Mouse (Mus musculus): ENCODE results near the gene Secisbp2.
"Not testable (repeated sequence)": the region's sequence is repeated elsewhere in the genome, so short reads cannot be mapped to it uniquely, and the experiment has no call there.

The Secisbp2 gene

DNA sequence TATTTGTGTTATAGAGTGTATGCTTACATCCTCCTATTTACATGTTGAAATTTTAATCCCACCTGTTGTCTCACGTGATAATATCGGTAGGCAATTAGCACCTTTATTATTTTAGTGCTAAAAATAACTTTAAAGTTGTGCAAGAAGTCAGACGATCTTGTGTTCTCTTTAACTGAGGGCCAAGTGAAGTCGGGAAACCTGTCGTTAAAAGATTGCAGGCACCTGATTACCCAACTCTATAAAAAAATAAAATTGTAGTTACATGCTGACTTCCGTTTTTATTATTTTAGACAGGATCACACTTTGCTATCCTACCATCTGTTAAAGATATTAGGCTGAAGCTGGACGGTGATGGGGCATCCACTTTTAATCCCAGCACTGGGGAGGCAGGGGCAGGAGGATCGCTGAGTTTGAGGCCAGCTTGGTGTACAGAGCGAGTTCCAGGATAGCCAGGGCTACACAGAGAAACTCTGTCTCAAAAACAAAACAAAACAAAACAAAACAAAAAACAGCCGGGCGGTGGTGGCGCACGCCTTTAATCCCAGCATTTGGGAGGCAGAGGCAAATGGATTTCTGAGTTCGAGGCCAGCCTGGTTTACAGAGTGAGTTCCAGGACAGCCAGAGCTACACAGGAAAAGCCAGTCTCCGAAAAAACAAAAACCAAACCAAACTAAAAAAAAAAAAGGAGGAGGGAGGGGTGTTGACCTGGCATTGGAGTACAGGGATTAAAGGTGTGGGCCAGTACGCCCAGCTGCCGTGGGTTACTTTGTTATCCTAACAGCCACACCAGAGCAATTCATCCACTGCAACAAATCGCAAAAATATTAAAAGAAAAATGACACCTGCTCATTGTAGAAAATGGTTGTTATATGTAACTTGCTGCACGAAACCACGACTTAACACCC, 7.3 kb upstream of the Secisbp2 start:
- peak in 1 of 2 experiments; percentile 6 for DNase-seq (ENCODE audit: low spot score in 2 of 2)

DNA sequence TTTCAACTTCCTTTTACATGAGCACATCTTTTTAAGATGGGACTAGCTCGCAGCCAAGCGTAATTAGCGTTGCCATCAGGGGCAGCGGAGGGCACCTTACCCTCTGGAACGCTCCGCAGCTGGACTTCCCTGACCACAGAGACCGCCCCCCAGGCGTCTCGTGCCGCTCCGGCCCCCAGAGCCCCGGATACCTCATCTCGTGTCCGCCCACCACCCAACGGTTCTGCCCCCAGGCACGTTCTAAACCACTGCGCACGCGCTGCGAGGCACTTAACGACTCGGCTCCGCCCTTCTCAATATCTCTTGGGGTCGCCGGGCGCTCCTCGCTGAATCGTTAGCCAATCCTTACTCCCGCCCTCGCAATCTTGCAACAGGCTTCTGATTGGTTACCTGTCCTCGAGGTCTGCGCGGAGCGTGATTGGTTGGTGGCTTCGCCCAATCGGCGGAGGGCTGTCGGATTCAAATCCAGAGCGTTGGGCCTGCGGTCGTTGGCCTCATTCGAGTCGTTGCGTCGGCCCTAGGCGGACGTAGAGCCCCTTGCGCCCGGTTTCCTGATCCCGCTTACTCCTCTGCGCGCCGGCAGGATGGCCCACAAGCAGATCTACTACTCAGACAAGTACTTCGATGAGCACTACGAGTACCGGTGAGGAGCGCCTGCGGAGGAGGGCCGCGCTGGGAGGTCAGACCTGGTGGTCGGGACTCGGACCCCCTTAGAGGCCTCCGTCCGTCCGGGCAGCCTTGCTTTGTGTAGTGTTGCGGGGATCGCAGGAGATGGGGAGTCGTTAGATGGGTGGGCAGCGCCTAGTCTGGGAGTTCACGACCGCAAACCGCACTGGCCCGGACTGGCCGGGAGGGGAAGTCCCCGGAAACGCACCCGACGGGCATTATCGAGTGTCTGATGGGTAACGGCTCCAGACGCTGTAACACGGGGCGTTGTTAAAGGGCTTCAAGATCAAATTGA, 6.4 kb upstream of the Secisbp2 start, which contains the start of gene Cks2:
Gene Cks2 (plus strand): TSS at position 404 of the 961 bp plus-strand sequence.
- peak; percentile 97 to 98 for DNase-seq (ENCODE audit: low spot score in 2 of 2)

- no peak for DNase-seq (ENCODE audit: low spot score in 2 of 2)
These were observed 5.6 kb upstream of the Secisbp2 start for GRCm38 (mm10) chr13:51645872-51646271.

GRCm38 (mm10) chr13:51646362-51647027, 5.0 kb upstream of the Secisbp2 start:
- DNase-seq (ENCODE audit: low spot score in 2 of 2): no peak

GRCm38 (mm10) chr13:51647770-51648169, 3.7 kb upstream of the Secisbp2 start:
- DNase-seq (ENCODE audit: low spot score in 2 of 2): no peak

- no peak for DNase-seq (ENCODE audit: low spot score in 2 of 2)
These were observed 3.3 kb upstream of the Secisbp2 start for GRCm38 (mm10) chr13:51648237-51648636.

DNA sequence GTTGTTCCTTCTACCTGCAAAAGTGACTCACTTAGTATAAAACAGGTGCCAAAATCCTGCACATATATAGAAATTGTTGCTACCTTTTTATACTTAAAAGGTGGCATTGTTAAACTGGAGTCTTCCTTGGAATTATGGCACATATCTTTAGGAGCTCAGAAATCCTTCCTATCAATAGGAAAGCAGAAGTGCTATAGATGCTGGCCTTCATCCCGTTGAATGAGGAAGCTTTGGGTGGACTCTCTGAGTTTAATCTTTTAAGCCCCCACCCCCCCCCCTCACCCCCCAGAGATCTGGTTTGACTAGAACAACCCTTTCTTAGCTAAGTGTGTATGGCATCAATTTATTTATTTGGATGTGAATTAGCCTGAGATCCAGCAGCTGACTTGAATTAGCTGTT, 1.8 kb upstream of the Secisbp2 start:
- no peak for DNase-seq (ENCODE audit: low spot score in 2 of 2)

DNA sequence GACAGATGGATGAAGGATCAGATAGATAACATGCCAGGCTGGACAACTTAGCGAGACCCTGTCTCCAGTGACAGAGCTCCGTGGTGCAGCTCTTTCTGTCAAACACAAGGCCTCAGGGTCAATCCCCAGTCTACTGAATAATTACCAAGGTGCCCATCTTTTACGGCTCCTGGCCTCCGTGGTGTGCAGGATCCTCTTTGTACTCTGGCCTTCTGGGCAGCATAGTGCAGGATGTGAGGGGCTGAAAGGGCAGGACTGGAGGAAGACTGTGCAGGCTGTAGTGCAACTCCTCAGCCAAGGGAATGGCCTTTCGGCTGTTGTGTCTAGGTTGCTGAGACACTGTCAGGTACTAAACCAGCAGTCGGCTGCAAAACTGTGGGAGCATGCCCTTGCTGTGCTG, 1.7 kb downstream of the Secisbp2 start:
- DNase-seq (ENCODE audit: low spot score in 2 of 2): no peak

DNA sequence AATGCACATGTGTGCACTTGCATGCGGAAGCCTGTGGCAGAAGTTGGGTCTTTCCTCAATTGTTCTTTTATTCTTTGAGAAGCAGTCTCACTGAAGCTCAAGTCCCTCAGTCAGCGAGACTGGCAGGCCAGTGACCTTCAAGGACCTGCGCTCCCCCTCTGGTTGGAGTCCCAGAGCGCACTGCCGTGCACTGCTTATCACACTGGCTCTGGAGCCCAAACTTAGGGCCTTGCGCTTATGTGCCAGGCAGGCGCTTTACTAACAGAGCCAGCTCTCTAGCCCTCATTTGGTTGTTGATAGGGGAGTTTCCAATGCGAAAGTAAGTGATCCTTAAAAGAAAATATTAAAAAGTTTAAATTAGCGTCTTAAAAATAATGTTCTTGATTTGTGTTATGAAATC, 2.5 kb downstream of the Secisbp2 start:
- DNase-seq (ENCODE audit: low spot score in 2 of 2): no peak

DNA sequence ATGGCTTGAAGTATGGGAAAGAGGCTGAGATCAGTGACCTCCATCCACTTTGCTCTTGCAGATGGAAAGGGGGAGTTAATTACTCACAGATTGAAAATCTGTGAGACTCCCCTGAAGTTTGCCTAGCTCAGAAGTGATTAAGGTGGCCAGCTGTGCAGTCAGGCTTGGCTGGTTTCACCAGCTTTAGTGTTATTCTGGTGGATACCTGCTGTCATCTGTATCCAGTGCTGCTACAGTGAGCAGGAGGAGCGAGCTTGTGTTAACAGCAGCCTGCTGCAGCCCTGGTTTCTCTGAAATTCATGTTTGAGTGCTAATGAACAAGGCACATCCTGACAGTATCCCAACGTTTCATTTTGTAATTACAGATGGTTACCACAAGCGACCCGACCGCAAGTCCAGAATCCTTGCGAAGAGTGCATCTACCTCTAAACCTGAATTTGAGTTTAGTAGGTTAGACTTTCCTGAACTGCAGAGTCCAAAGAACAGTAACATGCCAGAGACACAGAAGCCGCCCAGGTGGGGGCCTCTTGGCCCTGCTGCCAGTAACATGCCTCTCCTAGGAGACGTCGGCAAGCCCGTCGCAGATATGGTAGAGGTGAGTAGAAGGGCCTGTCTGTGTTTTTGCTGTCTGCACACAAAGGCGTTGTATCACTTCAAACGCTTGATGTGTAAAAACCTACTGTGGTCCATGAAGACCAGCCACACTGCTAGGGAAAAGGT, 5.2 kb downstream of the Secisbp2 start:
- DNase-seq (ENCODE audit: low spot score in 2 of 2): no peak

DNA sequence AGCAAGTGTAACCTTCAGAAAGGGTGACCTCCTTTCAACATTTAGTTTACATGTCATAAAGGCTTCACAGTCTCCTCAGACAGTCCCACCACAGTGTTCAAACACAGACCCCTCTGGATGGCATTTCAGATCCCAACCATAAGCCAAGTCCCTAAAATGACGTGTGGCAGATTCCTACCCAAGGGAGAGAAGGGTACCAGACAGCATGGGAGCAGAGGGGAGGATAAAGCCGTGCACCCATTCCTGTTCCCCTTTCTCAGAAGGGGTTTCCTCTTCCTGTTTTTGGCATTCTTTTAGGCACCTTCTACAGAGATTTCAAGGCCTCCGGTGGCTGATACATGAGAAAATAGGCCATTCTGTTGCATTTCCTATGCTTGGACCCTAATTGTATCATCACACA, 6.6 kb downstream of the Secisbp2 start:
- no peak for DNase-seq (ENCODE audit: low spot score in 2 of 2)

GRCm38 (mm10) chr13:51659573-51659972, 8.1 kb downstream of the Secisbp2 start:
- no peak for DNase-seq (ENCODE audit: low spot score in 2 of 2)

DNA sequence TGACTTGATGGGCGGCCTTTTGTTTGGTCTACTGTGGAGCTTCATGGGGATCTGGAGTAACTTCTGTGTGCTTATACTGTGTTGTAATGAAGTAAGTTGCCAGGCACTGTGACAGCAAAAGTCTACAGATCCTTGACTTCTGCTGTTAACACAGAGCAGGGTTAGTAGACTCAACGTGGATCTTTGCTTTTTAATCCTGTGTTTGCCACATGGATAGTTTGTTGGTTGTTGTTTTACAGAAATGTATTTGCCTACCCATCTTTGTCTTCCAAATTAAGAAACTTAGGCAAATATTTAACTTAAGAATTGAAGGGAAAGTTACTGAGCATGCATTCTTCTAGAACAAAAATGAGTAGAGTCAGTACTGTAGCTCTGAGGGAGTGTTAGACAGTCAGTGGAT, 12.1 kb downstream of the Secisbp2 start:
- DNase-seq (ENCODE audit: low spot score in 2 of 2): no peak

GRCm38 (mm10) chr13:51668195-51668594, 16.7 kb downstream of the Secisbp2 start:
- not testable (repeated sequence) for DNase-seq (ENCODE audit: low spot score in 2 of 2)

- DNase-seq (ENCODE audit: low spot score in 2 of 2): no peak
These were observed 25.1 kb downstream of the Secisbp2 start for GRCm38 (mm10) chr13:51676641-51677040.

DNA sequence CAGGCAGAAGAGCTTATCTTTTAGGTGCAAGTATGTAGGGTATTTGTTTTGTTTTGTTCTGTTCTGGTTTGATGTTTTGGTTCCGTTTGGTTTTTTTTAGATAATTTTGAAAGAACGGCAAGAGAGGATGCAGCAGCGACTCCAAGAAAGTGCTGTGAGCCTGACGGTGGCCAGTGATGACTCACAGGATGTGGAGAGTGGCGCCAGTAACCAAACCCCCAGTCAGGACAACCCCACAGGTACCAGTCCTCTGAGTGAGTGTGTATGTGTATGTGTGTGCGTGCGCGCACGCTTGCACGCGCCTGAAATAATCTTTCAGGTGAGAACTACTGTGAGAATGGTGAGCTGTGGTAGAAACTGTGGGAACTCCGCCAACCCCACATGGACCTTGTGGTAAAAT, 25.5 kb downstream of the Secisbp2 start:
- no peak for DNase-seq (ENCODE audit: low spot score in 2 of 2)

DNA sequence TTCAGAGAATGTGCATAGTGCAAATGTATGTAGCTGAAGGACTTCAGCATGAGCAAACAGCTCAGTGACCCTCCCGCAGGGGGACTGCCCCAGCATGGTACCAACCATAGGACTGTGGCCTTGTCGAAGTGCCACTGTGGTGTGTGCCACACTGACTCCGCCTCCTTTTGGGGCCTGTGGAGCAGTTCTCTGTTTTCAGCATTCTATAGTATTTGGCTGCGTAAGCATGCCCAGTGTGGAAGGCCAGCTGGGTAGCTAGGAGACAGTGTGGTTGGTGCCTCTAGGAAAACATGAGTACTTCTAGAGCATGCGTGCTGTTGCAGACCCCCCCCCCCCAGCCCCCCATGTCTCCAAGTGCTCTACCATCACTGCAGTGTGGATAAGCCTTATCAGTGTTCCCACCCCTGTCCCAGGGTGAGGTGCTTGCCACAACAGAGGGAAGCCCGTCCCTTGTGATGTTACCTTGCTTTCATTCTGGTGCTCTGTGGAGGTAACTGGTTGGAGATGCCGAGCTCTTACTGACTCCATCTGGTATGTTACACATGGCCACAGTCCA, 26.2 kb downstream of the Secisbp2 start:
- DNase-seq (ENCODE audit: low spot score in 2 of 2): no peak

DNA sequence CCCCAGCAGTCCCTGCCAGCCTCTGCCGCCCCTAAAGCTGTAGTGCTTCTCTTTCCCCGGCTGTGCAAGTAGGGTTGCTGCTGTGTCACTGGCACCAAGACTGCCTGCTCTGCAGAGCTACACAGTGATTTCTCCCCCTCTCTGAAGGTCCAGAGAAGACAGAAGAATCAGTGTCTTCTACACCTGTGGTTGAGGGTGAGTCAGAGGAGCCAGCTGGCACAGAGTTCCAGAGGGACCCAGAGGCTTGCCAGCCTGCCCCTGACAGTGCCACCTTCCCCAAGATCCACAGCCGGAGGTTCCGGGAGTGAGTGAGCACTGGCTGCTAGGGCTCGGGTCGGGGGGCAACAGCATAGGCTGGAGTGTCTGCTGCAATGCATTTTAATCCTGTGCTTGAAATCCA, 27.2 kb downstream of the Secisbp2 start:
- no peak for DNase-seq (ENCODE audit: low spot score in 2 of 2)

DNA sequence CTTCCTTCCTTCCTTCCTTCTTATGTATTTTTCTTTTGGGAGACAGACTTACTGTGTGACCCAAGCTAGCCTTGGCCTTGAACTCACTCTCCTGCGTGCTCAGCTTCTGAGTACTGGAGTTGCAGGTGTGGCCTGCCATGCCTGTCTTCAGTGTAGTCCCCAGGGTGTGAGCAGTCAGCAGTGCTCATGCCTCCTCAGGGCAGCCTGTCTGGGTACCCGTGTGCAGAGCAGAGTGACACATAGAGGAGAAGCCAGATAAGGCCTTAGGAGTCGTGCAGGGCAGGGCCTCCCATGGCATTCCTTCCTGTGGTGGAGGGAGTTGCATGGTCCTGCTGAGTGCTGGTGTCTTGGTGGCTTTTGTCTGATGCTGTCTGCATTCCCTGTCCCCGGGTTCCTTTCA, 27.8 kb downstream of the Secisbp2 start:
- DNase-seq (ENCODE audit: low spot score in 2 of 2): no peak

DNA sequence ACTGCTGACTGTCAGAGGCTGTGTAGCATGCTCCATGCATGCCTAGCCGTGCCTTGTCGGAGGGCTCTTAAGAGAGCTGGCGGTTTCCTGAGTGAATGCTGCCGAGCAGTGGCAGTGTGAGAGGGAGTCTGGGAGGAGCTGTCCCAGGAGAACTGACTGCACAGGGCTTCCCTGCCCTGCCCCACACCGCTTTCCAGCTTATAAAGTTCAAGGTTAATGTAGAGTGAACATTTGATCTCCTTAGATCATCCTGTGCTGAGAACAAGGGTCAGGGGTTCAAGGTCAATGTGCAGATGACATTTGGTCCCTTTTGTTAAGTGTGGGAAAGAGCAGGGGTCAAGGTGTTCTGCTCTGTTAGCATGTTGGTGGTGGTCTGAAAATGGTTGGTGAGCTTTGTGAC, 29.6 kb downstream of the Secisbp2 start:
- DNase-seq (ENCODE audit: low spot score in 2 of 2): no peak

GRCm38 (mm10) chr13:51681634-51682033, 30.1 kb downstream of the Secisbp2 start:
- no peak for DNase-seq (ENCODE audit: low spot score in 2 of 2)

Data from thymus, postnatal 10 days (tissue).